Mouse (Mus musculus) hindbrain, embryonic 12.5 days (tissue): ENCODE measurements around the gene Doc2g. TPM values are rescaled to one million over a fixed set of nuclear protein-coding genes. Genes with fewer than 3 reads are reported as not detected.
"Not testable (repeated sequence)": the region's sequence is repeated elsewhere in the genome, so short reads cannot be mapped to it uniquely, and the experiment has no call there.

Experiments used
- ATAC-seq: fragments of 200-750 bp; cut with Nextera tagmentation; 2 replicates; pipeline ENCODE4 v1.8.0; 2017; ENCODE audit warnings: moderate TSS enrichment; ENCODE audit not compliant: low FRiP score
- H3K27ac ChIP-seq: fragments of 300-500 bp; sonication (generic); 2 replicates; pipeline ENCODE4 v1.5.1; 2016; ENCODE audit warnings: mild to moderate bottlenecking
- H3K27me3 ChIP-seq: fragments of 300-500 bp; sonication (generic); 2 replicates; pipeline ENCODE4 v1.6.1; 2016; ENCODE audit warnings: mild to moderate bottlenecking
- H3K36me3 ChIP-seq: fragments of 300-500 bp; sonication (generic); 2 replicates; pipeline ENCODE4 v1.6.1; 2016; ENCODE audit warnings: mild to moderate bottlenecking
- H3K4me1 ChIP-seq: fragments of 300-500 bp; sonication (generic); 2 replicates; pipeline ENCODE4 v1.6.1; 2016
- H3K4me2 ChIP-seq: fragments of 300-500 bp; sonication (generic); replicated peaks from 2 replicates; pipeline ENCODE4 v1.6.1; 2016; ENCODE audit warnings: mild to moderate bottlenecking
- H3K4me3 ChIP-seq: fragments of 300-500 bp; sonication (generic); 2 replicates; pipeline ENCODE4 v1.5.1; 2016; ENCODE audit warnings: mild to moderate bottlenecking
- H3K9ac ChIP-seq: fragments of 300-500 bp; sonication (generic); 2 replicates; pipeline ENCODE4 v1.6.1; 2016; ENCODE audit warnings: mild to moderate bottlenecking, moderate library complexity
- H3K9me3 ChIP-seq: fragments of 300-500 bp; sonication (generic); replicated peaks from 2 replicates; pipeline ENCODE4 v1.6.1; 2016; ENCODE audit warnings: mild to moderate bottlenecking
- WGBS: fragments of 180-500 bp; shearing (Covaris S2); methylation state at CpG from one replicate; pipeline ENCODE4 v1.1.7; 2016; 5-methylcytosine and 5-hydroxymethylcytosine counted together
- polyA plus RNA-seq: library from polyadenylated mRNA; unstranded; fragments of >200 nt; fragmentation: Nextera tagmentation; extraction: Ambion mirVana; gene quantifications from 2 replicates; pipeline ENCODE4 v1.2.1, GENCODE M21; 2016

The Doc2g gene
- polyA plus RNA-seq, 1 experiment from 2014 or later: 5.8 TPM

- Histone ChIP-seq H3K27me3 (no peaks in the 10 kb centered on the region), H3K36me3 (no peaks in the 10 kb centered on the region), H3K27ac (no peak within 1 kb of the TSS), H3K4me1 (0 out of 2 replicates have a peak, but pooled peaks cover 3% of the 10 kb centered on the region), H3K9ac (no peak within 1 kb of the TSS), H3K4me3 (no peak within 1 kb of the TSS), H3K4me2 (no peak within 1 kb of the TSS), H3K9me3 (no peaks in the 10 kb centered on the region)
- ATAC-seq: no peak
- 57% methylated on average over 9 of the region's 9 CpGs for WGBS
These were observed 30.9 kb upstream of the Doc2g start, which contains the start of gene Aldh3b2 for GRCm38 (mm10) chr19:3972229-3972628. Gene Aldh3b2, plus strand, starts transcription at chr19:3972328.

GRCm38 (mm10) chr19:3974608-3975007, 28.5 kb upstream of the Doc2g start:
- H3K27me3 ChIP-seq, H3K36me3 ChIP-seq, H3K4me3 ChIP-seq, H3K9me3 ChIP-seq, H3K4me2 ChIP-seq, ATAC-seq, H3K27ac ChIP-seq, H3K4me1 ChIP-seq, H3K9ac ChIP-seq: not testable (repeated sequence)
- WGBS: 87% methylated on average over 6 of the region's 6 CpGs

- H3K9me3 ChIP-seq: no peaks in the 10 kb centered on the region
- H3K4me2 ChIP-seq: no peak overlapping the region
- H3K4me1 ChIP-seq: peaks cover 5% of the 10 kb centered on the region; the same call in 1 of the 2 replicates
- no peak for ATAC-seq
- WGBS: 81% methylated on average over 2 of the region's 2 CpGs
- no peaks in the 10 kb centered on the region for H3K36me3 ChIP-seq
- no peak overlapping the region for H3K27ac ChIP-seq
- H3K9ac ChIP-seq: no peak overlapping the region
- no peaks in the 10 kb centered on the region for H3K27me3 ChIP-seq
- no peak overlapping the region for H3K4me3 ChIP-seq
These were observed 27.2 kb upstream of the Doc2g start for GRCm38 (mm10) chr19:3975866-3976265.

- WGBS: 16% methylated on average over 4 of the region's 4 CpGs
- no peak overlapping the region for H3K9ac ChIP-seq
- no peak overlapping the region for H3K27ac ChIP-seq
- H3K36me3 ChIP-seq: no peaks in the 10 kb centered on the region
- no peak overlapping the region for H3K4me3 ChIP-seq
- no peaks in the 10 kb centered on the region for H3K27me3 ChIP-seq
- peak; percentile 52 for ATAC-seq
- no peaks in the 10 kb centered on the region for H3K9me3 ChIP-seq
- peaks cover 24% of the 10 kb centered on the region for H3K4me1 ChIP-seq
- no peak overlapping the region for H3K4me2 ChIP-seq
These were observed 22.8 kb upstream of the Doc2g start for GRCm38 (mm10) chr19:3980309-3980708.

- Histone ChIP-seq H3K4me1 (peaks cover 29% of the 10 kb centered on the region), H3K9ac (no peak overlapping the region), H3K36me3 (no peaks in the 10 kb centered on the region), H3K4me3 (no peak overlapping the region), H3K4me2 (no peak overlapping the region), H3K27me3 (no peaks in the 10 kb centered on the region), H3K27ac (no peak overlapping the region), H3K9me3 (no peaks in the 10 kb centered on the region)
- 84% methylated on average over 9 of the region's 9 CpGs for WGBS
- ATAC-seq: no peak
These were observed 22.2 kb upstream of the Doc2g start for GRCm38 (mm10) chr19:3980917-3981316.

GRCm38 (mm10) chr19:3983527-3984200, 19.4 kb upstream of the Doc2g start:
- 0 out of 2 replicates have a peak overlapping the region, but pooled peaks have one; percentile 1 for H3K27ac ChIP-seq
- no peak overlapping the region for H3K4me2 ChIP-seq
- WGBS: 27% methylated on average over 9 of the region's 9 CpGs
- H3K9me3 ChIP-seq: no peaks in the 10 kb centered on the region
- H3K36me3 ChIP-seq: no peaks in the 10 kb centered on the region
- H3K27me3 ChIP-seq: no peaks in the 10 kb centered on the region
- peaks cover 36% of the 10 kb centered on the region for H3K4me1 ChIP-seq
- H3K9ac ChIP-seq: no peak overlapping the region
- H3K4me3 ChIP-seq: no peak overlapping the region
- no peak for ATAC-seq

GRCm38 (mm10) chr19:3985261-3985681, 17.8 kb upstream of the Doc2g start:
- ATAC-seq: no peak
- Histone ChIP-seq H3K4me2 (no peak overlapping the region), H3K27me3 (no peaks in the 10 kb centered on the region), H3K4me3 (no peak overlapping the region), H3K9me3 (no peaks in the 10 kb centered on the region), H3K9ac (no peak overlapping the region), H3K4me1 (peaks cover 31% of the 10 kb centered on the region), H3K27ac (no peak overlapping the region), H3K36me3 (no peaks in the 10 kb centered on the region)
- WGBS: 18% methylated on average over 8 of the region's 8 CpGs

GRCm38 (mm10) chr19:3986334-3986733, 16.8 kb upstream of the Doc2g start, which contains the start of gene Acy3:
Gene Acy3, plus strand, starts transcription at chr19:3986570.
- no peaks in the 10 kb centered on the region for H3K9me3 ChIP-seq
- 0 out of 2 replicates have a peak within 1 kb of the TSS, but pooled peaks have one; percentile 8 for H3K4me2 ChIP-seq
- no peaks in the 10 kb centered on the region for H3K27me3 ChIP-seq
- peaks cover 35% of the 10 kb centered on the region for H3K4me1 ChIP-seq
- 19% methylated on average over 8 of the region's 8 CpGs for WGBS
- no peak within 1 kb of the TSS; the same call in 1 of the 2 replicates for H3K9ac ChIP-seq
- no peak for ATAC-seq
- H3K27ac ChIP-seq: no peak within 1 kb of the TSS
- no peak within 1 kb of the TSS for H3K4me3 ChIP-seq
- H3K36me3 ChIP-seq: no peaks in the 10 kb centered on the region

GRCm38 (mm10) chr19:3988066-3988465, 15.0 kb upstream of the Doc2g start:
- H3K4me3 ChIP-seq: no peak overlapping the region
- no peaks in the 10 kb centered on the region for H3K36me3 ChIP-seq
- H3K4me2 ChIP-seq: no peak overlapping the region
- H3K27me3 ChIP-seq: no peaks in the 10 kb centered on the region
- ATAC-seq: no peak
- WGBS: 89% methylated on average over 14 of the region's 14 CpGs
- H3K4me1 ChIP-seq: peaks cover 35% of the 10 kb centered on the region
- H3K27ac ChIP-seq: no peak overlapping the region
- H3K9ac ChIP-seq: no peak overlapping the region
- no peaks in the 10 kb centered on the region for H3K9me3 ChIP-seq

- Histone ChIP-seq H3K9ac (no peak overlapping the region), H3K4me1 (peaks cover 28% of the 10 kb centered on the region), H3K4me2 (no peak overlapping the region), H3K27me3 (no peaks in the 10 kb centered on the region), H3K9me3 (no peaks in the 10 kb centered on the region), H3K4me3 (no peak overlapping the region), H3K27ac (no peak overlapping the region), H3K36me3 (no peaks in the 10 kb centered on the region)
- 90% methylated on average over 4 of the region's 4 CpGs for WGBS
- ATAC-seq: no peak
These were observed 14.4 kb upstream of the Doc2g start for GRCm38 (mm10) chr19:3988750-3989149.

GRCm38 (mm10) chr19:3990804-3991203, 12.3 kb upstream of the Doc2g start:
- no peaks in the 10 kb centered on the region for H3K36me3 ChIP-seq
- 0 out of 2 replicates have a peak overlapping the region, but pooled peaks have one; percentile 13 for H3K9ac ChIP-seq
- no peaks in the 10 kb centered on the region for H3K9me3 ChIP-seq
- no peak overlapping the region for H3K4me3 ChIP-seq
- peaks cover 12% of the 10 kb centered on the region for H3K4me1 ChIP-seq
- H3K4me2 ChIP-seq: no peak overlapping the region
- no peaks in the 10 kb centered on the region for H3K27me3 ChIP-seq
- H3K27ac ChIP-seq: peak overlapping the region; percentile 17; the same call in 1 of the 2 replicates
- 36% methylated on average over 6 of the region's 6 CpGs for WGBS
- ATAC-seq: no peak

GRCm38 (mm10) chr19:3991562-3991961, 11.6 kb upstream of the Doc2g start:
- H3K4me3 ChIP-seq: no peak overlapping the region
- 95% methylated on average over 3 of the region's 3 CpGs for WGBS

GRCm38 (mm10) chr19:3991966-3992365, 11.1 kb upstream of the Doc2g start:
- Histone ChIP-seq H3K4me1 (peaks cover 4% of the 10 kb centered on the region; the same call in 1 of the 2 replicates), H3K9ac (no peak overlapping the region), H3K36me3 (no peaks in the 10 kb centered on the region), H3K9me3 (no peaks in the 10 kb centered on the region), H3K27ac (no peak overlapping the region), H3K4me3 (no peak overlapping the region), H3K27me3 (no peaks in the 10 kb centered on the region), H3K4me2 (no peak overlapping the region)
- 80% methylated on average over 3 of the region's 3 CpGs for WGBS
- no peak for ATAC-seq

More at GRCm38 (mm10) chr19:3991562-3991961, 11.6 kb upstream of the Doc2g start:
- Histone ChIP-seq H3K9ac (no peak overlapping the region), H3K36me3 (no peaks in the 10 kb centered on the region), H3K9me3 (no peaks in the 10 kb centered on the region), H3K4me2 (no peak overlapping the region), H3K4me1 (peaks cover 5% of the 10 kb centered on the region), H3K27me3 (no peaks in the 10 kb centered on the region), H3K27ac (no peak overlapping the region)
- no peak for ATAC-seq
